Mouse (Mus musculus) CD4-positive, CD25-positive, alpha-beta regulatory T cell (primary cell): ENCODE results near the gene Krt18. TPM values are rescaled to one million over a fixed set of nuclear protein-coding genes. Genes with fewer than 3 reads are reported as not detected.

Experiments used
- polyA plus RNA-seq: library from polyadenylated mRNA; unstranded; fragments of 100-300 nt; shearing (Covaris generic); gene quantifications from one replicate; pipeline ENCODE4 v1.2.1, GENCODE M21; 2017

The Krt18 gene
- polyA plus RNA-seq: 1.0 TPM

GRCm38 (mm10) chr15:102028040-102028439 lies at the start of gene Krt18:
Gene Krt18 (plus strand): TSS chr15:102028180.

DNA sequence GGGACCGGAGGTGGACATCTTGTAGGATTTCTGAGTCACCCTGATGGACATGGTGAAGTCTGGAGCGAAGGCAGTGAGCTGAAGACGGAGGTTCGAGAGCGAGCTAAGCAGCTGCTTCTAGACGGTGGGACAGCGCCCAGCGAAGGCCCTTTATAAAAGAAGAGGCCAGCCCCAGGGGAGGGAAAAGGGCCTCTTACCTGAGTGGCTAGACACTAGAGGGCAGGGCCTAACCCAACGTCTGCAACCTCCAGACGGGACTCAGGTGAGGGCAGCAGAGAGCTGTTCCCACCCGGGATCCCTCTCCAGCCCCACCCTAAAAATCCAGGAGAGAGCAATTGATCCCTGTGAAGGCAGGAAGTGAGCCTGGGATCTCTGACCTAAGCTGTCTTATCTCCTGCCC lies 23.8 kb upstream of the Krt18 start, which contains the start of gene Krt8:
Krt8 (minus strand) TSS at position 294 of the 400 bp plus-strand sequence.

GRCm38 (mm10) chr15:102073559-102074069 lies 45.6 kb downstream of the Krt18 start, which contains the start of gene Eif4b:
Gene Eif4b (plus strand): TSS chr15:102073773.

Other genes starting within 250 kb of the Krt18 start
- gene Krt72, start 241.7 kb upstream of the Krt18 start, polyA plus RNA-seq: not detected
- gene Krt73, start 225.8 kb upstream of the Krt18 start, polyA plus RNA-seq: not detected
- gene Krt2, start 210.0 kb upstream of the Krt18 start, polyA plus RNA-seq: not detected
- gene Krt1, start 177.4 kb upstream of the Krt18 start, polyA plus RNA-seq: 0.34 TPM
- gene Krt77, start 158.5 kb upstream of the Krt18 start, polyA plus RNA-seq: 0.10 TPM
- not detected for gene Krt76, start 135.3 kb upstream of the Krt18 start, polyA plus RNA-seq
- not detected for gene Krt4, start 103.4 kb upstream of the Krt18 start, polyA plus RNA-seq
- 0.28 TPM for gene Krt79, start 87.9 kb upstream of the Krt18 start, polyA plus RNA-seq
- gene Krt78, start 73.9 kb upstream of the Krt18 start, polyA plus RNA-seq: not detected
- gene Krt8, start 23.7 kb upstream of the Krt18 start, polyA plus RNA-seq: 0.12 TPM
- 102 TPM for gene Eif4b, start 45.6 kb downstream of the Krt18 start, polyA plus RNA-seq
- 1.5 TPM for gene Tns2, start 72.2 kb downstream of the Krt18 start, polyA plus RNA-seq
- 50.9 TPM for gene Spryd3, start 108.1 kb downstream of the Krt18 start, polyA plus RNA-seq
- not detected for gene Igfbp6, start 116.2 kb downstream of the Krt18 start, polyA plus RNA-seq
- gene Soat2, start 122.3 kb downstream of the Krt18 start, polyA plus RNA-seq: 0.81 TPM
- gene Zfp740, start 175.1 kb downstream of the Krt18 start, polyA plus RNA-seq: 100 TPM
- gene Csad, start 176.5 kb downstream of the Krt18 start, polyA plus RNA-seq: 24.4 TPM
- 1,211 TPM for gene Itgb7, start 203.8 kb downstream of the Krt18 start, polyA plus RNA-seq
- 43.7 TPM for gene Rarg, start 229.3 kb downstream of the Krt18 start, polyA plus RNA-seq
- gene Gm9918, start 242.4 kb downstream of the Krt18 start, polyA plus RNA-seq: 0.08 TPM